Mouse (Mus musculus) intestine, embryonic 16.5 days (tissue): ENCODE measurements around the gene Syt2. TPM values are rescaled to one million over a fixed set of nuclear protein-coding genes. Genes with fewer than 3 reads are reported as not detected.

Experiments
- ATAC-seq: fragments of 200-750 bp; cut with Nextera tagmentation; 2 replicates; pipeline ENCODE4 v1.8.0; 2017; ENCODE audit warnings: moderate TSS enrichment, moderate library complexity
- H3K27ac ChIP-seq: fragments of 300-500 bp; sonication (generic); 2 replicates; pipeline ENCODE4 v1.5.1; 2014; ENCODE audit warnings: mild to moderate bottlenecking, low read length
- H3K27me3 ChIP-seq: fragments of 300-500 bp; sonication (generic); replicated peaks from 2 replicates; pipeline ENCODE4 v1.6.1; 2014; ENCODE audit warnings: low read length, control low read depth, mixed read lengths; ENCODE audit not compliant: control insufficient read depth, insufficient read depth
- H3K36me3 ChIP-seq: fragments of 300-500 bp; sonication (generic); 2 replicates; pipeline ENCODE4 v1.6.1; 2014; ENCODE audit warnings: low read length, control low read depth; ENCODE audit not compliant: control insufficient read depth, insufficient read depth
- H3K4me1 ChIP-seq: fragments of 300-500 bp; sonication (generic); 2 replicates; pipeline ENCODE4 v1.6.1; 2014; ENCODE audit warnings: low read length, control low read depth, mixed read lengths; ENCODE audit not compliant: control insufficient read depth, insufficient read depth
- H3K4me2 ChIP-seq: fragments of 300-500 bp; sonication (generic); 2 replicates; pipeline ENCODE4 v1.6.1; 2014; ENCODE audit warnings: low read depth, low read length, control low read depth
- H3K4me3 ChIP-seq: fragments of 300-500 bp; sonication (generic); 2 replicates; pipeline ENCODE4 v1.5.1; 2014; ENCODE audit warnings: mild to moderate bottlenecking, low read length
- H3K9ac ChIP-seq: fragments of 300-500 bp; sonication (generic); 2 replicates; pipeline ENCODE4 v1.6.1; 2014; ENCODE audit warnings: low read depth, low read length
- H3K9me3 ChIP-seq: fragments of 300-500 bp; sonication (generic); 2 replicates; pipeline ENCODE4 v1.6.1; 2016; ENCODE audit warnings: low read length, control low read depth; ENCODE audit not compliant: control insufficient read depth
- WGBS: fragments of 180-500 bp; shearing (Covaris S2); extraction: QIAGEN DNeasy Blood & Tissue Kit; methylation state at CpG from one replicate; pipeline ENCODE4 v1.1.7; 2014; 5-methylcytosine and 5-hydroxymethylcytosine counted together
- polyA plus RNA-seq: library from polyadenylated mRNA; unstranded; fragments of >200 nt; fragmentation: Nextera tagmentation; extraction: Ambion mirVana; gene quantifications from 2 replicates; pipeline ENCODE4 v1.2.1, GENCODE M21; 2015

Syt2 gene
- polyA plus RNA-seq, 1 experiment from 2014 or later, result 1.1 TPM

DNA sequence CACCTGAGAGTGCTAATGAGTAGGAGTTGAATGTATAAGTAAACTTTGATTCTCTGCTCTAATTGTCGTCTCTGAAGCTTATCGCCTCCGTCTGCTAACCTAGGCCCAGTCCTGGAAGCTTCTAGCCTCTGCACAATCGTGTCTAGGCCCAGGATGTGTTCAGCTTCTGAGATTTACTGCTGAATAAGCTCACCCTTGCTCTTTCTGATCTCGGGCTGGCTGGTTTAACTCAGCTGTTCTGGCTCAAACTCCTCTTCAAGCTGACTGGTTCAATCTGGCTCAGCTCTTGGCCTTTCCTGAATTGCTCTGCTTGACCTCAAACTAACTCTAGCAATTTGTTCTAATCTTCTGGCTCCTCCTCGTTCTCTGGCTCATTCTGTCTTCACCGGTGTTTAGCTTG lies 13.7 kb downstream of the Syt2 start:
- no peaks in the 10 kb centered on the region for H3K27me3 ChIP-seq
- no peaks in the 10 kb centered on the region for H3K9me3 ChIP-seq
- no peaks in the 10 kb centered on the region; the same call in 1 of the 2 replicates for H3K4me1 ChIP-seq
- no peaks in the 10 kb centered on the region for H3K36me3 ChIP-seq
- ATAC-seq, result no peak
- no peak overlapping the region for H3K9ac ChIP-seq
- H3K27ac ChIP-seq, result no peak overlapping the region
- H3K4me2 ChIP-seq, result no peak overlapping the region
- no peak overlapping the region for H3K4me3 ChIP-seq
- 43% methylated on average over 7 of the region's 7 CpGs for WGBS

- H3K27ac ChIP-seq, result no peak overlapping the region
- 57% methylated on average over 10 of the region's 10 CpGs for WGBS
- no peak overlapping the region for H3K4me3 ChIP-seq
- no peak overlapping the region for H3K4me2 ChIP-seq
- H3K4me1 ChIP-seq, result 0 out of 2 replicates have a peak, but pooled peaks cover 2% of the 10 kb centered on the region
- no peak overlapping the region for H3K9ac ChIP-seq
- ATAC-seq, result no peak
- no peaks in the 10 kb centered on the region for H3K27me3 ChIP-seq
- H3K36me3 ChIP-seq, result no peaks in the 10 kb centered on the region
- no peaks in the 10 kb centered on the region for H3K9me3 ChIP-seq
Observed at GRCm38 (mm10) chr1:134671234-134672070, 25.0 kb downstream of the Syt2 start.

GRCm38 (mm10) chr1:134674312-134674711 lies 27.8 kb downstream of the Syt2 start:
- no peaks in the 10 kb centered on the region for H3K27me3 ChIP-seq
- no peak overlapping the region for H3K4me3 ChIP-seq
- no peak for ATAC-seq
- WGBS, result 14% methylated on average over 1 of the region's 1 CpGs
- H3K36me3 ChIP-seq, result no peaks in the 10 kb centered on the region
- no peak overlapping the region for H3K27ac ChIP-seq
- H3K4me2 ChIP-seq, result no peak overlapping the region
- H3K9me3 ChIP-seq, result no peaks in the 10 kb centered on the region
- H3K9ac ChIP-seq, result no peak overlapping the region
- no peaks in the 10 kb centered on the region for H3K4me1 ChIP-seq

- Histone ChIP-seq H3K36me3 (no peaks in the 10 kb centered on the region), H3K4me2 (no peak overlapping the region), H3K27me3 (no peaks in the 10 kb centered on the region), H3K27ac (no peak overlapping the region), H3K4me3 (no peak overlapping the region), H3K4me1 (no peaks in the 10 kb centered on the region), H3K9ac (no peak overlapping the region), H3K9me3 (no peaks in the 10 kb centered on the region)
- WGBS, result 71% methylated on average over 4 of the region's 4 CpGs
- ATAC-seq, result no peak
Observed at GRCm38 (mm10) chr1:134679445-134679844, 33.0 kb downstream of the Syt2 start.

DNA sequence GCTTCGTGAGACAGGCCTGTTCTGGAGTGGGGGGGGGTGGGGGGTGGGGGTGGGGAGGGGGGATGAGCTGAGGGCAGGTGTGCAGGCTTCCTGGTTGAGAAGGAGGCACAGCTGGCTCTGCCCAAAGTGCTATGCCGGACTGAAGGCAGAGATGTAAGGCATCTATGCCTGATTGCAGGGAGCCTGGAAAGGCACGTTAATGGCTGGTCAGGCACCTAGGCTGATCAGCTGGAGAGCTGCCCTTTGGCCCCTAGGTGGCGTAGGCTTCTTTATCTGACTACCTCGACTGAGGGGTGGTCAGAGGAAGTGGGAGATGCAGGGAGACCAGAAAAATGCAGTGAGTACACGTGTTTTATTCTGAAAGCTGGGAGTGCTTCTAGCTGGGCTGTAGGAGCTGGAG lies 34.1 kb downstream of the Syt2 start:
- Histone ChIP-seq H3K4me3 (no peak overlapping the region), H3K27ac (no peak overlapping the region), H3K4me2 (no peak overlapping the region), H3K9me3 (no peaks in the 10 kb centered on the region), H3K4me1 (no peaks in the 10 kb centered on the region), H3K27me3 (no peaks in the 10 kb centered on the region), H3K36me3 (no peaks in the 10 kb centered on the region), H3K9ac (no peak overlapping the region)
- 19% methylated on average over 6 of the region's 6 CpGs for WGBS
- ATAC-seq, result no peak

- WGBS, result 45% methylated on average over 9 of the region's 9 CpGs
Observed at GRCm38 (mm10) chr1:134682460-134682859, 36.0 kb downstream of the Syt2 start.

DNA sequence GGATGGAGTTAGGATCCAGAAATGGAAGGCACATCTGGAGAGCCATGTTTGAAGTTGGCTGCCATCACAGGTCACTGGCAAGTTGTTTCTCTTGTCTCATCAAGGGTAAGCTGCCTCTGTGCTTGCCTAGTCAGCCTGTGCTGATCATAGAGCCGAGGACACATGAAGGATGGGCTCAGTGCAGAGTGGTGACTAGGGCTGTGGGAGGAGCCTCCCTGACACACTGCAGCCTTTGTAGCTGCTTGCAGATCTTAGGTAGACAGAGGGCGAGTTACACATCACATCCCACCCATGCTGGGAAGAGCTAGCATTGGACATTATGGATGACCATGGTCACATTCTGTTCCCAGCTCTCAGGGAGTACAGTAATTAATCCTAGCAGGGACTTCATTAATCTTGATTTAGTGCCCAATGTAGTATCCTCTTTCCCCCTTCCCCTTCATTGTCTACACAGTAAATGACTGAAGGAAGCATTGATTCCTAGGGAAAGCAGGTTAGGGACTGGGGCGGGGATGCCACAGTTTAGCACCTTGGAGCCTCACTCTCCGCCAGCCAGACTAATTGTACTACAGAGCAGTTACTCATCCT lies 40.5 kb downstream of the Syt2 start:
- no peaks in the 10 kb centered on the region for H3K36me3 ChIP-seq
- no peak overlapping the region for H3K4me2 ChIP-seq
- no peaks in the 10 kb centered on the region for H3K27me3 ChIP-seq
- ATAC-seq, result no peak
- no peak overlapping the region for H3K9ac ChIP-seq
- H3K9me3 ChIP-seq, result no peaks in the 10 kb centered on the region
- 46% methylated on average over 4 of the region's 4 CpGs for WGBS
- no peaks in the 10 kb centered on the region for H3K4me1 ChIP-seq
- H3K27ac ChIP-seq, result no peak overlapping the region
- no peak overlapping the region for H3K4me3 ChIP-seq

More at GRCm38 (mm10) chr1:134682460-134682859, 36.0 kb downstream of the Syt2 start:
- Histone ChIP-seq H3K27me3 (no peaks in the 10 kb centered on the region), H3K9me3 (no peaks in the 10 kb centered on the region), H3K4me1 (no peaks in the 10 kb centered on the region), H3K9ac (no peak overlapping the region), H3K36me3 (no peaks in the 10 kb centered on the region), H3K27ac (no peak overlapping the region), H3K4me3 (no peak overlapping the region), H3K4me2 (no peak overlapping the region)
- ATAC-seq, result no peak

GRCm38 (mm10) chr1:134696302-134696701 lies 49.8 kb downstream of the Syt2 start:
- Histone ChIP-seq H3K9me3 (no peaks in the 10 kb centered on the region), H3K36me3 (no peaks in the 10 kb centered on the region), H3K27ac (no peak overlapping the region), H3K4me3 (no peak overlapping the region), H3K9ac (no peak overlapping the region), H3K4me2 (no peak overlapping the region), H3K4me1 (no peaks in the 10 kb centered on the region), H3K27me3 (no peaks in the 10 kb centered on the region)
- no peak for ATAC-seq
- WGBS, result 64% methylated on average over 2 of the region's 2 CpGs

DNA sequence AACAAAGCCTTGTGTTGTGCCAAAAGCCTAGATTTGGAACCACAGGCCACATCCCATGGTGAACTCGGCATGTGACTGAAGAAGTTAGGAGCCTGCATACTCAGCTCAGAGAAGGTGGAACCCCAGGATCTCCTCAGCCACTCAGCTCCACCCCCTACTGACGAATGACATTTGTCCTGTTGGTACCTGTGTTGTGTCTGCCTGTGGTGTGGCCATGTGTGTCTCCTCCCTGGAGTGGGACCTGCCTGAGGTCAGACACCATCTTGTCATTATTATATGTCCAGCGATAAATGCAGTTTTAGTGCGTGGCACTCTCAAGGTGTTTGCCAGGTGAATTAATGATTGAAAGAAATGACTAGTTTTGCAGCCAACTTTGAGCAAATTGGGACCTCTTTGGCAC lies 50.6 kb downstream of the Syt2 start:
- Histone ChIP-seq H3K4me2 (no peak overlapping the region), H3K9me3 (no peaks in the 10 kb centered on the region), H3K4me1 (no peaks in the 10 kb centered on the region), H3K4me3 (no peak overlapping the region), H3K27ac (no peak overlapping the region), H3K36me3 (no peaks in the 10 kb centered on the region), H3K9ac (no peak overlapping the region), H3K27me3 (no peaks in the 10 kb centered on the region)
- WGBS, result 77% methylated on average over 4 of the region's 4 CpGs
- no peak for ATAC-seq
